ENCODE assay signal across 8 mouse cellular contexts in genomic region chr5:136568026-136568765, GRCm38 (mm10). TPM values are rescaled to one million over a fixed set of nuclear protein-coding genes. Genes with fewer than 3 reads are reported as not detected.
DNase-seq lines count a peak whose midpoint lies in the region; ATAC-seq lines count a peak whose summit lies in the region.

No protein-coding gene starts in this region.

- WGBS in forebrain, embryonic 14.5 days: under 1% methylated on average over 36 of the region's 36 CpGs
- WGBS in liver, embryonic 16.5 days (ENCODE audit: insufficient replicate concordance): under 1% methylated on average over 36 of the region's 36 CpGs
- under 1% methylated on average over 36 of the region's 36 CpGs for WGBS in neural tube, embryonic 15.5 days

- no peaks in the 10 kb centered on the region for H3K36me3 ChIP-seq in forebrain, embryonic 14.5 days (ENCODE audit: control insufficient read depth, insufficient read depth, low read length)
- H3K36me3 ChIP-seq in liver, embryonic 16.5 days (ENCODE audit: control insufficient read depth, insufficient read depth): no peaks in the 10 kb centered on the region
- no peaks in the 10 kb centered on the region for H3K36me3 ChIP-seq in neural tube, embryonic 15.5 days

- peak overlapping the region; percentile 91 for H3K4me3 ChIP-seq in forebrain, embryonic 14.5 days (ENCODE audit: low read depth, low read length)
- H3K4me3 ChIP-seq in liver, embryonic 16.5 days (ENCODE audit: low read depth, low read length): peak overlapping the region; percentile 94
- peak overlapping the region; percentile 98 for H3K4me3 ChIP-seq in neural tube, embryonic 15.5 days (replicated peaks)

- H3K27me3 ChIP-seq in forebrain, embryonic 14.5 days (replicated peaks; ENCODE audit: control insufficient read depth, insufficient read depth, low read length): 0 out of 2 replicates have a peak, but pooled peaks cover 11% of the 10 kb centered on the region
- H3K27me3 ChIP-seq in liver, embryonic 16.5 days (ENCODE audit: control insufficient read depth, insufficient read depth, low read depth, low read length): peaks cover 35% of the 10 kb centered on the region
- H3K27me3 ChIP-seq in neural tube, embryonic 15.5 days (replicated peaks): peaks cover 14% of the 10 kb centered on the region; the same call in 1 of the 2 replicates

- no peak overlapping the region for H3K27ac ChIP-seq in forebrain, embryonic 14.5 days (ENCODE audit: low read depth, low read length)
- H3K27ac ChIP-seq in liver, embryonic 16.5 days (ENCODE audit: low read length): 0 out of 2 replicates have a peak overlapping the region, but pooled peaks have one; percentile 16
- peak overlapping the region; percentile 97 for H3K27ac ChIP-seq in neural tube, embryonic 15.5 days (replicated peaks)

- H3K9me3 ChIP-seq in forebrain, embryonic 14.5 days (replicated peaks; ENCODE audit: control insufficient read depth, low read length): no peaks in the 10 kb centered on the region
- H3K9me3 ChIP-seq in liver, embryonic 16.5 days (replicated peaks; ENCODE audit: control insufficient read depth, low read length): no peaks in the 10 kb centered on the region
- no peaks in the 10 kb centered on the region for H3K9me3 ChIP-seq in neural tube, embryonic 15.5 days (replicated peaks)

- H3K4me1 ChIP-seq in forebrain, embryonic 14.5 days (ENCODE audit: control insufficient read depth, insufficient read depth, low read length): peaks cover 12% of the 10 kb centered on the region
- H3K4me1 ChIP-seq in liver, embryonic 16.5 days (ENCODE audit: control insufficient read depth, low read depth, low read length): peaks cover 17% of the 10 kb centered on the region
- H3K4me1 ChIP-seq in neural tube, embryonic 15.5 days: peaks cover 40% of the 10 kb centered on the region

- H3K4me2 ChIP-seq in forebrain, embryonic 14.5 days (ENCODE audit: low read length): peak overlapping the region; percentile 97
- peak overlapping the region; percentile 98 for H3K4me2 ChIP-seq in liver, embryonic 16.5 days (ENCODE audit: low read depth, low read length)
- H3K4me2 ChIP-seq in neural tube, embryonic 15.5 days: peak overlapping the region; percentile 98

- peak overlapping the region; percentile 96 for H3K9ac ChIP-seq in forebrain, embryonic 14.5 days (ENCODE audit: low read length)
- H3K9ac ChIP-seq in liver, embryonic 16.5 days (ENCODE audit: low read depth, low read length): peak overlapping the region; percentile 86
- peak overlapping the region; percentile 97 for H3K9ac ChIP-seq in neural tube, embryonic 15.5 days (replicated peaks)

- DNase-seq in layer of hippocampus, adult 11-12 months (ENCODE audit: low spot score): peak; percentile 20
- no peak for DNase-seq in layer of hippocampus, adult 9-11 months
- DNase-seq in adrenal gland, postnatal 25 days: peak; percentile 41
- DNase-seq in forebrain, embryonic 14.5 days (ENCODE audit: low spot score): peak; percentile 41
- DNase-seq in induced T-regulatory cell, adult 2 months (ENCODE audit: low read depth): peak; percentile 60
- peak; percentile 55 to 62 for DNase-seq in thymus, postnatal 10 days (ENCODE audit: low spot score in 2 of 2)

- ATAC-seq in forebrain, embryonic 14.5 days: no peak
- no peak for ATAC-seq in liver, embryonic 16.5 days (ENCODE audit: low read depth)
- no peak for ATAC-seq in neural tube, embryonic 15.5 days (ENCODE audit: low FRiP score)

RNA-seq across cellular contexts. Expression of gene Cux1, which starts 0.9 kb away (rescaled TPM):
- 109 and 110 TPM in 2 replicates for total RNA-seq in adrenal gland, postnatal 25 days (2021)
- 89.6 and 115 TPM in 2 replicates for polyA plus RNA-seq in forebrain, embryonic 14.5 days (2014; fragmentation: Nextera tagmentation; extraction: Ambion mirVana)
- polyA plus RNA-seq in liver, embryonic 16.5 days (2015; fragmentation: Nextera tagmentation; extraction: Ambion mirVana): 15.8 and 17.1 TPM in 2 replicates
- polyA plus RNA-seq in neural tube, embryonic 15.5 days (2015; fragmentation: Nextera tagmentation; extraction: Ambion mirVana): 87.8 and 96.6 TPM in 2 replicates
